Mouse (Mus musculus) ES-Bruce4 (cell line): ENCODE data around the gene Mgll. TPM values are rescaled to one million over a fixed set of nuclear protein-coding genes. Genes with fewer than 3 reads are reported as not detected.
A peak's percentile ranks its signal among the peaks of the same experiment; 100 is the strongest.

Source experiments
- H3K27ac ChIP-seq: 2 replicates; pipeline ENCODE4 v1.5.1; 2012; ENCODE audit warnings: low read length, inconsistent platforms; ENCODE audit not compliant: insufficient read depth
- H3K27me3 ChIP-seq: 2 replicates; pipeline ENCODE4 v1.6.1; 2012; ENCODE audit warnings: mild to moderate bottlenecking, low read length, inconsistent platforms; ENCODE audit not compliant: control insufficient read depth, poor library complexity, insufficient read depth, severe bottlenecking
- H3K36me3 ChIP-seq: 2 replicates; pipeline ENCODE4 v1.6.1; 2012; ENCODE audit warnings: inconsistent platforms, mild to moderate bottlenecking, low read length, moderate library complexity; ENCODE audit not compliant: control insufficient read depth, poor library complexity, insufficient read depth, severe bottlenecking
- H3K4me1 ChIP-seq: one replicate; pipeline ENCODE4 v1.8.1; 2011; ENCODE audit warnings: low read length; ENCODE audit not compliant: control insufficient read depth, insufficient read depth
- H3K4me3 ChIP-seq: 2 replicates; pipeline ENCODE4 v1.5.1; 2011; ENCODE audit warnings: low read depth, mild to moderate bottlenecking, low read length
- H3K9ac ChIP-seq: 2 replicates; pipeline ENCODE4 v1.6.1; 2012; ENCODE audit warnings: low read depth, mild to moderate bottlenecking, inconsistent platforms; ENCODE audit not compliant: poor library complexity, severe bottlenecking
- H3K9me3 ChIP-seq: replicated peaks from 2 replicates; pipeline ENCODE4 v1.6.1; 2012; ENCODE audit warnings: mild to moderate bottlenecking, low read length, inconsistent platforms; ENCODE audit not compliant: control insufficient read depth, poor library complexity, insufficient read depth, severe bottlenecking
- CTCF ChIP-seq: IDR thresholded peaks from one replicate; pipeline ENCODE4 v1.8.1; 2011; ENCODE audit warnings: low read depth, low read length
- EP300 ChIP-seq: IDR thresholded peaks from 2 replicates; pipeline ENCODE4 v1.6.1; 2011; ENCODE audit warnings: low read depth, low read length; ENCODE audit not compliant: insufficient read depth
- POLR2A ChIP-seq: IDR thresholded peaks from one replicate; pipeline ENCODE4 v1.8.1; 2011; ENCODE audit warnings: low read length; ENCODE audit not compliant: insufficient read depth
- polyA plus RNA-seq: library from polyadenylated mRNA; stranded (reverse); fragments of >200 nt; gene quantifications from 2 replicates; pipeline ENCODE4 v1.2.4, GENCODE M21; 2011; ENCODE audit warnings: low read depth; ENCODE audit not compliant: missing spikeins, insufficient read depth, insufficient read length

The Mgll gene
- polyA plus RNA-seq, 1 experiment: 3.4 TPM

DNA sequence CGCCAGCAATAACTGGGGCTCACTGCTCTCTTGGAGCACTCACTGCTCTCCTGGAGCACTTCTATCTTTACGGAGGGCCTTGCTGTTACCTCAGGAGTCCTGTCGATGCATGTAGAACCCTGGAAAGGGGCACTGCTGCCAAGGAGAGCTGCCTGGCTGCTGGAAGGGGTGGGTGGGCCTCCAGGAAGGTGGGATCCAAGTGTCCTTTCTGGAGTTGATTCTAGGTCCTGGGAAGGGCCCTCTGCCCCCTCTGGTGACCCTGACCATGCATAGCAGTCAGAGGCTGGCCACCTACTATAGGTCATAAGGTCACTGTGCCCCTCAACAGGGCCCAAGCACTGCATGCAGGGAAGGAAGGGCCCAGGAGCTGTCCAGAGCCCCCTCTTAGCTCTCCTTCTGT, 102.8 kb downstream of the Mgll start:
- H3K27ac ChIP-seq: no peak overlapping the region
- TF ChIP-seq CTCF (no peak), POLR2A (no peak), EP300 (no peak)
- H3K36me3 ChIP-seq: no peaks in the 10 kb centered on the region
- H3K9me3 ChIP-seq: no peaks in the 10 kb centered on the region
- no peak overlapping the region for H3K9ac ChIP-seq
- H3K4me3 ChIP-seq: no peak overlapping the region
- H3K27me3 ChIP-seq: no peaks in the 10 kb centered on the region
- H3K4me1 ChIP-seq: no peaks in the 10 kb centered on the region

DNA sequence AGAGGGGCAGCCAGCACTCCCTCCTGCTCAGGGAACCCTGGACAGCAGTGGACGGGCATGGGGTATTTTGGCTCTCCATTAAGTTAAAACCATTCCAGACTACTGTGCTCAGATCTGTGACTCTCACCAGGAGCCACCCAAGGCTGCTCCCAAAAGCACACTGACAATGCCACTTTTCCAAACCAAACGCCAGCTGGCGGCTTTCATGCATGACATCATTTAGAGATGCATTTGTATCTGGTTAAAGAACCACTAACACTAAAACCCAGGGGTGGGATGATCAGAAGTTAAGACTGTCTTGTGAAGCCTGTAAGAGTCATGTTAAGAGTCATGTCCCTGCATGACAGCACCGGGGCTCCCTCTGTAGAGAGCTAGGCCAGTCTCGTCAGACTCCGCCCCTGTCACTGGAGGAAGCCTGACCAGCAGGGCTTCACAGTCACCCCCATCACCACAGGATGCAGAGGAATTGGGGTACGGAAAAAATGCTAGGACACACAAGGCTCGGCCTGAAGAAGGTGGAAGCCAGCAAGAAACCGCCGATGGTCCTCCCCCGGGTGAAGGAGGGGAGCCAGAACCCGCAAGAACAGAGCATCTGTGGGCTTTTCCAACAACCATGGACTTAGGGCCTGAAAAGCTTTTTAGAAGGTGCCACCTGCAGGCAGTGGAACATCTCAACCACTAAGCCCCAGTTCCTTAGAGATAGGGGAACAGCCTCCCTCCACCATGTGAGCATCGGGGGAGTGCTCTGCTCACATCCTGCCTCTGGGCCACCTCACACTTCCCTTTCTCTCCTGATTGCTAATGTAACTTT, 103.4 kb downstream of the Mgll start:
- H3K27me3 ChIP-seq: no peaks in the 10 kb centered on the region
- H3K27ac ChIP-seq: no peak overlapping the region
- no peak for TF ChIP-seq CTCF
- TF ChIP-seq POLR2A: no peak
- TF ChIP-seq EP300: no peak

DNA sequence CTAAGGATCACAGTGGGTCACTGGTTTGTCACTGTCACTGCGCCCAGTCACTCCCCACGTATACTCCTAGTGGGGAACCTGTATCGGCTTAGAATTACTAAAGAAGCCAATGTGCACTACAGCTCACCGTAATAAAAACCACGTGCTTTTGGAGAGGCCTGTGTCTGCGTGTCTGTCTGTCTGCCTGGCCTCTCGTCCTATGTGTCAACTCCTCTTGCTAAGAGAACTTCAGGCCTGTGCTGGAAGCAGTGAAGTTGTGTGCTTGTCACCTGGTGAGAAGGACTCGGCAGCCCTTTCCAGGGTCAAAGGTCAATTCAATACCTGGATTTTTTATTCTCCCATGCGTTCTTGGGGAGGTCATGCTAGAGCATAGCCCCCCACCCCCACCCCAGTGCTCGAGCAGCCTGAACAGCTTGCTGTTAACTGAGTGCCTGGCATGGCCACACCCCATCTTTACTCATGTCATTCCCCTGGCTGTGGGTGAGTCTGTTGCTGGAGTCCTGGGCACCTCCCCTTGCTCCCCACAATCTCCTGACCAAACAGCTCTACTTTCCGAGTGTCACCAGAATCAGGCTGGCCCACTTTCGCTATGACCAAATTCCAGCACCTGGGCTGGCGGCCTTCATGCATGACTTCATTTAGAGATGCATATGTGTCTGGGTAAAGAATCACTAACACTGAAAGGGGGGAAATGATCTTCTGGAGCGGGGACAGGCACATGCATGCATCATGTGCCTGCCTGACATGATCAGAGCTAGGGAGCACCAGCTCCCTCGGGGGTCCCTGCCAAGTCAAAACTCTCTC, 104.2 kb downstream of the Mgll start:
- no peaks in the 10 kb centered on the region for H3K4me1 ChIP-seq

More for the DNA sequence above, 103.4 kb downstream of the Mgll start:
- Histone ChIP-seq H3K36me3 (no peaks in the 10 kb centered on the region), H3K4me1 (no peaks in the 10 kb centered on the region), H3K9me3 (no peaks in the 10 kb centered on the region), H3K9ac (no peak overlapping the region), H3K4me3 (no peak overlapping the region)

DNA sequence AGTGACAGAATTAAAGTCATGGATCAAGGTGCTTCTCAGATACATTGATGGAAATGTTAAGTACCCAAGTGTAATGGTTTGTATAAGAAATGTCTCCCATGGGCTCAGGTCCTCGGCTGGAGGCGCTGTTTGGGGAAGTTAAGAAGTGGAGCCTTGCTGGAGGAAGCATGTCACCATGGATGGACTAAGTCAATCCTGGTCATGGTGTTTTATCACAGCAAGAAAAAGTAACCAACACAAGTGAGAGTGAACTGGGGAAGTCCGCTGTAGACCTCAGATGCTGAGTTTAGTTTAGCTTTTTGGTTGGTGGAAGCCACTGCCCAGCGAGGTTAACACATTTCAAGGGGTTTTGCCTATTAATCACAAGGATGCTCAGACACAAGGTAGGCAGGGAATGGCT, 105.4 kb downstream of the Mgll start:
- no peak overlapping the region for H3K27ac ChIP-seq
- no peak overlapping the region for H3K9ac ChIP-seq
- no peaks in the 10 kb centered on the region for H3K36me3 ChIP-seq
- TF ChIP-seq EP300: no peak
- H3K27me3 ChIP-seq: no peaks in the 10 kb centered on the region
- no peaks in the 10 kb centered on the region for H3K4me1 ChIP-seq
- H3K9me3 ChIP-seq: no peaks in the 10 kb centered on the region
- H3K4me3 ChIP-seq: no peak overlapping the region

More for the DNA sequence above, 104.2 kb downstream of the Mgll start:
- Histone ChIP-seq H3K4me3 (no peak overlapping the region), H3K27ac (no peak overlapping the region), H3K27me3 (no peaks in the 10 kb centered on the region), H3K9ac (no peak overlapping the region), H3K36me3 (no peaks in the 10 kb centered on the region), H3K9me3 (no peaks in the 10 kb centered on the region)
- TF ChIP-seq CTCF (no peak), EP300 (no peak), POLR2A (no peak)

DNA sequence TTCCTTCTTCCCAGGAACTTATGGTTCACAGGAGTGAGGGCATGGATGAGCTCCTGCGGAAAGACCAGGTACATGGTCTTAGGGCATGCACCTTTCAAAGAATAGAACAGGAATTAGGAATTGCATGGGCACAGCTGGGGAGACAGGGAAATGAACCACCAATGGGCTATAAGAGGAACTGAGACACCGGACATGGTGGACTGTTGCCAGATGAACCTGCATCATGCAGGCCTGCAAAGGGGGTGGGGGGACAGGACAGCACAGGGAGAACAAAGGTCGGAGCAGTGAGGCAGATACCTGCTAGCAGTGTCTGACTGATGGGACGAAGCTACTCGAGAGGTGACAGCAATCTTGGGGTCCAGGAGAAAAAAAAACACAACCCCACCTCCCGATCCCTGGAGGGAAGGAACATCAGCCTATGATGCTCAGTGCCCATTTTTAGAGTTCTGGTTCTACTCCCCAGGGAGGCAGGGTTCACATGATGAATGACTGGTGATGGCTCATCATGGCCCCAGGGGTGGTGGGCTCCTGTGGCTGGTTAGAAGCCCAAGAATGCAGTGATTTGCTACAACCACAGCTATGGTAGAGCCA, 106.0 kb downstream of the Mgll start:
- Histone ChIP-seq H3K9ac (no peak overlapping the region), H3K9me3 (no peaks in the 10 kb centered on the region), H3K4me1 (peaks cover 4% of the 10 kb centered on the region), H3K4me3 (no peak overlapping the region), H3K27ac (no peak overlapping the region), H3K27me3 (no peaks in the 10 kb centered on the region), H3K36me3 (no peaks in the 10 kb centered on the region)
- TF ChIP-seq POLR2A (no peak), CTCF (no peak), EP300 (no peak)

DNA sequence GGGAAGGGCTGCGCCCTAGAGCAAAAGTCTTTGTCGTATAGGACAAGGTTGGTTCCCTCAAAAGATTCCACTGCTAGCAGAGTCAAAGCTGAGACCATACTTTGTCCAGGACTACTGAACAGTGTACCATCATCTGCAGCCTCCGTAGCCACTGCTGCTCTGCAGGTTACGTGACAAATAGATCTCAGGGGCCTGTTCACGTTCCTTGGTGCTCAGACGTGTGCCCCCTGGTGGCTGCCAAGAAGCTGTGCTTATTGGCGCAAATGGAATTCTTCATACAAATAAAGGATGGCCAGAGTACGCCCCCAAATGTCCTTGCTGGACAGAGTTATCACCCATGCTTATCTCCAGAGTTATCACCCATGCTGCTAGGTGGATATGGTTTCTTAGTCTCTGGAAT, 107.2 kb downstream of the Mgll start:
- Histone ChIP-seq H3K27ac (no peak overlapping the region), H3K4me3 (no peak overlapping the region), H3K9ac (no peak overlapping the region), H3K27me3 (no peaks in the 10 kb centered on the region), H3K36me3 (no peaks in the 10 kb centered on the region), H3K9me3 (no peaks in the 10 kb centered on the region), H3K4me1 (peaks cover 5% of the 10 kb centered on the region)
- TF ChIP-seq CTCF: peak; percentile 88
- no peak for TF ChIP-seq EP300
- no peak for TF ChIP-seq POLR2A
